Mouse (Mus musculus): Measurements from ENCODE around the gene Mtmr11. TPM values are rescaled to one million over a fixed set of nuclear protein-coding genes. Genes with fewer than 3 reads are reported as not detected.

The Mtmr11 gene
- total RNA-seq, 1 experiment, result 4.0 TPM

DNA sequence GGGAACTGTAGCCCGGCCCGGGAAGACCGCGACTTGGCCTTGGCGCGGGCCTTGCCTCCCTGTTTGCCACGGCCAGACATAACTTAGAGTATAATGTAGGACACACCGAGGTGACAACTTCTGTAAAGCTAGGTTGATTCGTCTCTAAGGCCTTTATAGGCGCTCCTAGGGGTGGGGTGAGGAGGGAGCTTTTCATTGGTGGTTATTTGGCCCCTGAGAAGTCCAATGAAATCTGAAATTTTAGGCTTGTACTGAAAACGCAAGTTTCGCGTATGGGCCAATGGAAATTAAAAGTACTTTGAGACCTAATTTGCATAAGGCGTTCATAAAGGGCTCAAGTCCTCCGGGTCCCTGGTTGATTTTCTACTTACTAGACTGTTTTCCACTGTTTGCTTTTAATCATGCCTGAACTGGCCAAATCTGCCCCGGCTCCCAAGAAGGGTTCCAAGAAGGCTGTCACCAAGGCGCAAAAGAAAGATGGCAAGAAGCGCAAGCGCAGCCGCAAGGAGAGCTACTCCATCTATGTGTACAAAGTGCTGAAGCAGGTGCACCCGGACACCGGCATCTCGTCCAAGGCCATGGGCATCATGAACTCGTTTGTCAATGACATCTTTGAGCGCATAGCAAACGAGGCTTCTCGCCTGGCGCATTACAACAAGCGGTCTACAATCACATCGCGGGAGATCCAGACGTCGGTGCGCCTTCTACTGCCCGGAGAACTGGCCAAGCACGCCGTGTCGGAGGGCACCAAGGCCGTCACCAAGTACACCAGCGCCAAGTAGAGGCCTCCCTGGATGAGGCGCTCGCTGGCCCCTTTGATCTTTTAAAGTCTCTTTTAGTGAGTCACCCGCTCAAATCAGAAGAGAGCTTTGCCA lies 59.2 kb downstream of the Mtmr11 start, which contains the start of the genes Hist2h2ac and Hist2h2be:
Gene Hist2h2ac, minus strand, starts transcription at position 116 of the 875 bp plus-strand sequence.
Gene Hist2h2be, plus strand, starts transcription at position 355 of the 875 bp plus-strand sequence.
- in situ Hi-C loops (cut with MboI; ENCODE audit: low sequenced_read_pairs in 2 of 2, unreplicated experiment in 2 of 2), result no loop called here
- TF ChIP-seq ZNF384 (IDR thresholded peaks at IDR 0.05; ENCODE audit: low read depth, low read length) (no peak), ZC3H11A (IDR thresholded peaks at IDR 0.05; ENCODE audit: borderline replicate concordance, low read depth, low read length) (no peak), CHD2 (IDR thresholded peaks at IDR 0.05; ENCODE audit: low read depth, low read length) (no peak), MAFK (IDR thresholded peaks at IDR 0.05; ENCODE audit: insufficient read depth, low read depth, low read length) (no peak), HCFC1 (IDR thresholded peaks at IDR 0.05; ENCODE audit: borderline replicate concordance, insufficient read depth, low read length) (no peak)
- Histone ChIP-seq H3K9ac (ENCODE audit: insufficient read depth, low read depth, low read length, poor library complexity, severe bottlenecking) (peak within 1 kb of the TSS; percentile 95), H3K4me3 (ENCODE audit: insufficient read depth in 1 of 2, low read depth in 1 of 2, low read length in 2 of 2, poor library complexity in 1 of 2, severe bottlenecking in 1 of 2) (peak within 1 kb of the TSS; percentile 75 to 77), H3K36me3 (ENCODE audit: control insufficient read depth, insufficient read depth, low read length, poor library complexity, severe bottlenecking) (no peaks in the 10 kb centered on the region), H3K4me1 (ENCODE audit: control insufficient read depth in 2 of 2, insufficient read depth in 2 of 2, low read length in 2 of 2, poor library complexity in 1 of 2) (peaks cover 0 to 7% of the 10 kb centered on the region in 2 experiments; a peak in 2 of 4 replicates), H3K9me3 (ENCODE audit: control insufficient read depth, insufficient read depth, low read depth, low read length) (no peaks in the 10 kb centered on the region), H3K27ac (ENCODE audit: insufficient read depth, low read depth, low read length, poor library complexity, severe bottlenecking) (peak within 1 kb of the TSS; percentile 93)
- peak; percentile 87 for DNase-seq (ENCODE audit: low read depth, low spot score)

Other genes starting within 250 kb of the Mtmr11 start
- gene Anp32e, start 232.8 kb upstream of the Mtmr11 start, total RNA-seq (2012; rRNA removed), result 40.9 and 50.8 TPM in 2 replicates
- 12.0 and 19.6 TPM in 2 replicates for gene Plekho1, start 166.0 kb upstream of the Mtmr11 start, total RNA-seq (2012; rRNA removed)
- 9.9 and 11.9 TPM in 2 replicates for gene Vps45, start 103.5 kb upstream of the Mtmr11 start, total RNA-seq (2012; rRNA removed)
- 17.6 and 23.2 TPM in 2 replicates for gene Otud7b, start 57.5 kb upstream of the Mtmr11 start, total RNA-seq (2012; rRNA removed)
- 64.1 and 91.1 TPM in 2 replicates for gene Sf3b4, start 10.3 kb downstream of the Mtmr11 start, total RNA-seq (2012; rRNA removed)
- 7.2 and 8.2 TPM in 2 replicates for gene Sv2a, start 19.1 kb downstream of the Mtmr11 start, total RNA-seq (2012; rRNA removed)
- 70.8 and 76.4 TPM in 2 replicates for gene Bola1, start 57.7 kb downstream of the Mtmr11 start, total RNA-seq (2012; rRNA removed)
- gene Hist2h2ab, start 57.9 kb downstream of the Mtmr11 start, total RNA-seq (2012; rRNA removed), result 54.2 and 70.0 TPM in 2 replicates
- 684 and 687 TPM in 2 replicates for gene Hist2h2ac, start 58.9 kb downstream of the Mtmr11 start, total RNA-seq (2012; rRNA removed)
- 0.80 and 1.0 TPM in 2 replicates for gene Hist2h2be, start 59.1 kb downstream of the Mtmr11 start, total RNA-seq (2012; rRNA removed)
- 398 and 546 TPM in 2 replicates for gene Hist2h3c2, start 77.1 kb downstream of the Mtmr11 start, total RNA-seq (2012; rRNA removed)
- 2,531 and 3,588 TPM in 2 replicates for gene Hist2h2aa2, start 78.3 kb downstream of the Mtmr11 start, total RNA-seq (2012; rRNA removed)
- 2,311 and 3,075 TPM in 2 replicates for gene Hist2h2aa1, start 83.5 kb downstream of the Mtmr11 start, total RNA-seq (2012; rRNA removed)
- not detected in 2 replicates for gene Hist2h3c1, start 84.7 kb downstream of the Mtmr11 start, total RNA-seq (2012; rRNA removed)
- 46.0 TPM in 2 replicates for gene Hist2h4, start 101.3 kb downstream of the Mtmr11 start, total RNA-seq (2012; rRNA removed)
- gene Hist2h3b, start 106.7 kb downstream of the Mtmr11 start, total RNA-seq (2012; rRNA removed), result 806 and 880 TPM in 2 replicates
- 1,985 and 2,453 TPM in 2 replicates for gene Hist2h2bb, start 107.7 kb downstream of the Mtmr11 start, total RNA-seq (2012; rRNA removed)
- gene Fcgr1, start 132.0 kb downstream of the Mtmr11 start, total RNA-seq (2012; rRNA removed), result not detected in 2 replicates